Mouse (Mus musculus) E14TG2a.4 (cell line): ENCODE results near the gene Sh3glb1.

Source experiments
- CTCF ChIP-seq: conservative IDR thresholded peaks from 2 replicates; pipeline ENCODE4 v1.5.1; 2014; ENCODE audit warnings: low read length
- NANOG ChIP-seq: IDR thresholded peaks from 2 replicates; pipeline ENCODE4 v1.6.1; 2014; ENCODE audit warnings: borderline replicate concordance, low read length, mixed read lengths
- POU5F1 ChIP-seq: IDR thresholded peaks from 2 replicates; pipeline ENCODE4 v1.6.1; 2014; ENCODE audit warnings: low read length, borderline replicate concordance

- TF ChIP-seq CTCF (no peak), NANOG (no peak), POU5F1 (no peak)
Measured at GRCm38 (mm10) chr3:144676249-144676648, 43.9 kb downstream of the Sh3glb1 start.
